Mouse (Mus musculus) kidney, postnatal 14 days (tissue): ENCODE measurements at regions not wholly inside any gene's neighbourhood (a gene's known extent, or its start where the extent isn't known, plus 50 kb on each side); places are given as distances from the start of the nearest gene placed in this dataset.

ENCODE experiments used
- DNase-seq: peaks from one replicate; pipeline ENCODE4 v3.0.0; 2022; ENCODE audit warnings: mixed read lengths

- no peak for DNase-seq
Observed at GRCm38 (mm10) chrX:21558318-21558717, 74.0 kb downstream of the Agtr2 start.

GRCm38 (mm10) chrX:21566669-21567068 lies 82.3 kb downstream of the Agtr2 start:
- DNase-seq = peak; percentile 7

GRCm38 (mm10) chrX:21567530-21567929 lies 83.2 kb downstream of the Agtr2 start:
- peak; percentile 5 for DNase-seq

- DNase-seq = no peak
Observed at GRCm38 (mm10) chrX:21567971-21568370, 83.6 kb downstream of the Agtr2 start.

GRCm38 (mm10) chrX:21579945-21580344 lies 95.6 kb downstream of the Agtr2 start:
- no peak for DNase-seq

GRCm38 (mm10) chrX:21586030-21586429 lies 101.7 kb downstream of the Agtr2 start:
- no peak for DNase-seq

- no peak for DNase-seq
Observed at GRCm38 (mm10) chrX:21589811-21590210, 105.5 kb downstream of the Agtr2 start.
